Mouse (Mus musculus): ENCODE measurements around the gene Lyg2. TPM values are rescaled to one million over a fixed set of nuclear protein-coding genes. Genes with fewer than 3 reads are reported as not detected.

Gene Lyg2
- polyA plus RNA-seq, 1 experiment from 2014 or later, result not detected

- Histone ChIP-seq H3K36me3 (ENCODE audit: control insufficient read depth, insufficient read depth, low read length) (no peaks in the 10 kb centered on the region), H3K27ac (ENCODE audit: low read depth, low read length) (peak overlapping the region; percentile 85), H3K27me3 (ENCODE audit: control insufficient read depth, insufficient read depth, low read length) (no peaks in the 10 kb centered on the region), H3K4me2 (ENCODE audit: low read depth) (peak overlapping the region; percentile 73), H3K4me3 (ENCODE audit: low read depth, low read length) (peak overlapping the region; percentile 64), H3K9me3 (ENCODE audit: control insufficient read depth, low read length) (no peaks in the 10 kb centered on the region), H3K4me1 (ENCODE audit: control insufficient read depth, insufficient read depth, low read length) (no peaks in the 10 kb centered on the region), H3K9ac (ENCODE audit: low read length) (peak overlapping the region; percentile 73)
- ATAC-seq (ENCODE audit: insufficient read depth, low FRiP score, low TSS enrichment) (peak; percentile 95), DNase-seq (ENCODE audit: low spot score) (peak; percentile 100)
- WGBS, result under 1% methylated on average over 81 of the region's 90 CpGs
Observed at GRCm38 (mm10) chr1:37864511-37865400, 51.5 kb downstream of the Lyg2 start.

Other genes starting within 250 kb of the Lyg2 start
- 0.74 and 0.81 TPM in 2 replicates for gene 2010300C02Rik, start 196.4 kb downstream of the Lyg2 start, polyA plus RNA-seq (2014; fragmentation: Nextera tagmentation; extraction: Ambion mirVana)
- gene Tsga10, start 50.1 kb downstream of the Lyg2 start, polyA plus RNA-seq (2014; fragmentation: Nextera tagmentation; extraction: Ambion mirVana), result 15.8 and 16.7 TPM in 2 replicates
- 7.6 and 7.8 TPM in 2 replicates for gene Lipt1, start 44.8 kb downstream of the Lyg2 start, polyA plus RNA-seq (2014; fragmentation: Nextera tagmentation; extraction: Ambion mirVana)
- 23.4 and 23.9 TPM in 2 replicates for gene Mitd1, start 26.1 kb downstream of the Lyg2 start, polyA plus RNA-seq (2014; fragmentation: Nextera tagmentation; extraction: Ambion mirVana)
- gene Mrpl30, start 26.0 kb downstream of the Lyg2 start, polyA plus RNA-seq (2014; fragmentation: Nextera tagmentation; extraction: Ambion mirVana), result 219 and 231 TPM in 2 replicates
- not detected in 2 replicates for gene Lyg1, start 41.3 kb upstream of the Lyg2 start, polyA plus RNA-seq (2014; fragmentation: Nextera tagmentation; extraction: Ambion mirVana)
- gene Txndc9, start 81.4 kb upstream of the Lyg2 start, polyA plus RNA-seq (2014; fragmentation: Nextera tagmentation; extraction: Ambion mirVana), result 158 and 164 TPM in 2 replicates
- 26.9 and 28.9 TPM in 2 replicates for gene Eif5b, start 81.5 kb upstream of the Lyg2 start, polyA plus RNA-seq (2014; fragmentation: Nextera tagmentation; extraction: Ambion mirVana)
- 25.7 and 26.6 TPM in 2 replicates for gene Rev1, start 213.3 kb upstream of the Lyg2 start, polyA plus RNA-seq (2014; fragmentation: Nextera tagmentation; extraction: Ambion mirVana)

Data from neural tube, embryonic 11.5 days (tissue).